Mouse (Mus musculus) MN1 (cell line): Measurements from ENCODE around the gene Frs2.
"Not testable (repeated sequence)": the region's sequence is repeated elsewhere in the genome, so short reads cannot be mapped to it uniquely, and the experiment has no call there.

Experiments used
- DNase-seq: peaks from one replicate; pipeline ENCODE4 v3.0.0-alpha.2; 2016; ENCODE audit warnings: low spot score

The Frs2 gene

GRCm38 (mm10) chr10:117043497-117044166 is 104.7 kb downstream of the Frs2 start:
- DNase-seq: not testable (repeated sequence)

GRCm38 (mm10) chr10:117042295-117042694 is 106.0 kb downstream of the Frs2 start:
- no peak for DNase-seq

- DNase-seq: no peak
Observed at GRCm38 (mm10) chr10:117040355-117040754, 108.0 kb downstream of the Frs2 start.

- peak; percentile 93 for DNase-seq
Observed at GRCm38 (mm10) chr10:117033785-117034184, 114.5 kb downstream of the Frs2 start.

GRCm38 (mm10) chr10:117031160-117031559 is 117.2 kb downstream of the Frs2 start:
- no peak for DNase-seq

GRCm38 (mm10) chr10:117026176-117026575 is 122.2 kb downstream of the Frs2 start:
- DNase-seq: no peak

GRCm38 (mm10) chr10:117025776-117026175 is 122.6 kb downstream of the Frs2 start:
- DNase-seq: not testable (repeated sequence)

- peak; percentile 45 for DNase-seq
Observed at GRCm38 (mm10) chr10:117023693-117024092, 124.6 kb downstream of the Frs2 start.

- DNase-seq: peak; percentile 83
Observed at GRCm38 (mm10) chr10:117021020-117021754, 127.1 kb downstream of the Frs2 start.
